Mouse (Mus musculus): ENCODE results near the gene Haus4. TPM values are rescaled to one million over a fixed set of nuclear protein-coding genes. Genes with fewer than 3 reads are reported as not detected.

The Haus4 gene
- 22.0 and 23.0 TPM in 2 replicates for polyA plus RNA-seq (2014; fragmentation: Nextera tagmentation; extraction: Ambion mirVana)

- H3K27ac ChIP-seq (ENCODE audit: low read depth, low read length), result peak within 1 kb of the TSS; percentile 52; the same call in 1 of the 2 replicates
Observed at GRCm38 (mm10) chr14:54553975-54554769, at the start of gene Haus4. TSS of gene Haus4 (minus strand) at chr14:54554616.

GRCm38 (mm10) chr14:54603686-54604085 lies 49.3 kb upstream of the Haus4 start:
- no peak for ATAC-seq (ENCODE audit: low read depth)
- H3K27ac ChIP-seq (ENCODE audit: low read depth, low read length), result peak overlapping the region; percentile 96
- H3K4me3 ChIP-seq (ENCODE audit: low read depth, low read length), result peak overlapping the region; percentile 56
- H3K36me3 ChIP-seq (ENCODE audit: control insufficient read depth, insufficient read depth, low read length), result no peaks in the 10 kb centered on the region
- WGBS, result 83% methylated on average over 8 of the region's 8 CpGs
- peak overlapping the region; percentile 48 for H3K4me2 ChIP-seq (ENCODE audit: low read depth, low read length)
- H3K9me3 ChIP-seq (ENCODE audit: control insufficient read depth, low read length), result no peaks in the 10 kb centered on the region
- no peak overlapping the region for H3K9ac ChIP-seq (replicated peaks; ENCODE audit: low read depth, low read length)
- H3K4me1 ChIP-seq (ENCODE audit: control insufficient read depth, insufficient read depth, low read length), result peaks cover 17% of the 10 kb centered on the region; the same call in 1 of the 2 replicates
- no peaks in the 10 kb centered on the region for H3K27me3 ChIP-seq (ENCODE audit: control insufficient read depth, insufficient read depth, low read length)

More at GRCm38 (mm10) chr14:54553975-54554769, at the start of gene Haus4:
- Histone ChIP-seq H3K9me3 (ENCODE audit: control insufficient read depth, low read length) (no peaks in the 10 kb centered on the region), H3K9ac (replicated peaks; ENCODE audit: low read depth, low read length) (peak within 1 kb of the TSS; percentile 68), H3K4me1 (ENCODE audit: control insufficient read depth, insufficient read depth, low read length) (peaks cover 7% of the 10 kb centered on the region; the same call in 1 of the 2 replicates), H3K27me3 (ENCODE audit: control insufficient read depth, insufficient read depth, low read length) (no peaks in the 10 kb centered on the region), H3K36me3 (ENCODE audit: control insufficient read depth, insufficient read depth, low read length) (no peaks in the 10 kb centered on the region), H3K4me3 (ENCODE audit: low read depth, low read length) (peak within 1 kb of the TSS; percentile 59), H3K4me2 (ENCODE audit: low read depth, low read length) (peak within 1 kb of the TSS; percentile 67)
- WGBS, result under 1% methylated on average over 75 of the region's 76 CpGs
- peak; percentile 94 for ATAC-seq (ENCODE audit: low read depth)

GRCm38 (mm10) chr14:54603038-54603654 lies 48.7 kb upstream of the Haus4 start:
- Histone ChIP-seq H3K4me3 (ENCODE audit: low read depth, low read length) (peak overlapping the region; percentile 56), H3K36me3 (ENCODE audit: control insufficient read depth, insufficient read depth, low read length) (no peaks in the 10 kb centered on the region), H3K27me3 (ENCODE audit: control insufficient read depth, insufficient read depth, low read length) (no peaks in the 10 kb centered on the region), H3K4me1 (ENCODE audit: control insufficient read depth, insufficient read depth, low read length) (peaks cover 17% of the 10 kb centered on the region; the same call in 1 of the 2 replicates), H3K27ac (ENCODE audit: low read depth, low read length) (peak overlapping the region; percentile 96), H3K9ac (replicated peaks; ENCODE audit: low read depth, low read length) (peak overlapping the region; percentile 73), H3K4me2 (ENCODE audit: low read depth, low read length) (peak overlapping the region; percentile 48), H3K9me3 (ENCODE audit: control insufficient read depth, low read length) (no peaks in the 10 kb centered on the region)
- peak; percentile 99 for ATAC-seq (ENCODE audit: low read depth)
- under 1% methylated on average over 46 of the region's 46 CpGs for WGBS

- Histone ChIP-seq H3K27ac (ENCODE audit: low read depth, low read length) (peak overlapping the region; percentile 96), H3K4me1 (ENCODE audit: control insufficient read depth, insufficient read depth, low read length) (peaks cover 17% of the 10 kb centered on the region; the same call in 1 of the 2 replicates), H3K36me3 (ENCODE audit: control insufficient read depth, insufficient read depth, low read length) (no peaks in the 10 kb centered on the region), H3K4me3 (ENCODE audit: low read depth, low read length) (peak overlapping the region; percentile 56), H3K27me3 (ENCODE audit: control insufficient read depth, insufficient read depth, low read length) (no peaks in the 10 kb centered on the region), H3K9ac (replicated peaks; ENCODE audit: low read depth, low read length) (peak overlapping the region; percentile 73), H3K4me2 (ENCODE audit: low read depth, low read length) (peak overlapping the region; percentile 48), H3K9me3 (ENCODE audit: control insufficient read depth, low read length) (no peaks in the 10 kb centered on the region)
- 29% methylated on average over 4 of the region's 4 CpGs for WGBS
- ATAC-seq (ENCODE audit: low read depth), result peak; percentile 26; the same call in 1 of the 2 replicates
Observed at GRCm38 (mm10) chr14:54602613-54603012, 48.2 kb upstream of the Haus4 start.

GRCm38 (mm10) chr14:54601601-54602000 lies 47.2 kb upstream of the Haus4 start:
- no peak overlapping the region for H3K27ac ChIP-seq (ENCODE audit: low read depth, low read length)
- no peak for ATAC-seq (ENCODE audit: low read depth)
- 85% methylated on average over 2 of the region's 2 CpGs for WGBS
- H3K4me3 ChIP-seq (ENCODE audit: low read depth, low read length), result no peak overlapping the region
- no peak overlapping the region for H3K4me2 ChIP-seq (ENCODE audit: low read depth, low read length)
- H3K4me1 ChIP-seq (ENCODE audit: control insufficient read depth, insufficient read depth, low read length), result peaks cover 17% of the 10 kb centered on the region; the same call in 1 of the 2 replicates
- H3K9ac ChIP-seq (replicated peaks; ENCODE audit: low read depth, low read length), result no peak overlapping the region
- H3K27me3 ChIP-seq (ENCODE audit: control insufficient read depth, insufficient read depth, low read length), result no peaks in the 10 kb centered on the region
- no peaks in the 10 kb centered on the region for H3K36me3 ChIP-seq (ENCODE audit: control insufficient read depth, insufficient read depth, low read length)
- H3K9me3 ChIP-seq (ENCODE audit: control insufficient read depth, low read length), result no peaks in the 10 kb centered on the region

GRCm38 (mm10) chr14:54597084-54597483 lies 42.7 kb upstream of the Haus4 start:
- Histone ChIP-seq H3K9ac (replicated peaks; ENCODE audit: low read depth, low read length) (no peak overlapping the region), H3K4me2 (ENCODE audit: low read depth, low read length) (no peak overlapping the region), H3K27me3 (ENCODE audit: control insufficient read depth, insufficient read depth, low read length) (no peaks in the 10 kb centered on the region), H3K36me3 (ENCODE audit: control insufficient read depth, insufficient read depth, low read length) (no peaks in the 10 kb centered on the region), H3K4me3 (ENCODE audit: low read depth, low read length) (no peak overlapping the region), H3K4me1 (ENCODE audit: control insufficient read depth, insufficient read depth, low read length) (peaks cover 8% of the 10 kb centered on the region; the same call in 1 of the 2 replicates), H3K9me3 (ENCODE audit: control insufficient read depth, low read length) (no peaks in the 10 kb centered on the region), H3K27ac (ENCODE audit: low read depth, low read length) (no peak overlapping the region)
- ATAC-seq (ENCODE audit: low read depth), result no peak
- WGBS, result 84% methylated on average over 7 of the region's 7 CpGs

GRCm38 (mm10) chr14:54594631-54595414 lies 40.4 kb upstream of the Haus4 start:
- Histone ChIP-seq H3K4me1 (ENCODE audit: control insufficient read depth, insufficient read depth, low read length) (peaks cover 8% of the 10 kb centered on the region; the same call in 1 of the 2 replicates), H3K9ac (replicated peaks; ENCODE audit: low read depth, low read length) (no peak overlapping the region), H3K36me3 (ENCODE audit: control insufficient read depth, insufficient read depth, low read length) (no peaks in the 10 kb centered on the region), H3K4me3 (ENCODE audit: low read depth, low read length) (no peak overlapping the region), H3K4me2 (ENCODE audit: low read depth, low read length) (no peak overlapping the region), H3K9me3 (ENCODE audit: control insufficient read depth, low read length) (no peaks in the 10 kb centered on the region), H3K27ac (ENCODE audit: low read depth, low read length) (no peak overlapping the region), H3K27me3 (ENCODE audit: control insufficient read depth, insufficient read depth, low read length) (no peaks in the 10 kb centered on the region)
- no peak for ATAC-seq (ENCODE audit: low read depth)
- whole genome bisulfite sequencing, result 69% methylated on average over 27 of the region's 28 CpGs

GRCm38 (mm10) chr14:54594055-54594454 lies 39.6 kb upstream of the Haus4 start:
- H3K27ac ChIP-seq (ENCODE audit: low read depth, low read length), result no peak overlapping the region
- H3K4me2 ChIP-seq (ENCODE audit: low read depth, low read length), result no peak overlapping the region
- H3K4me3 ChIP-seq (ENCODE audit: low read depth, low read length), result no peak overlapping the region
- no peaks in the 10 kb centered on the region for H3K27me3 ChIP-seq (ENCODE audit: control insufficient read depth, insufficient read depth, low read length)
- no peaks in the 10 kb centered on the region for H3K9me3 ChIP-seq (ENCODE audit: control insufficient read depth, low read length)
- H3K36me3 ChIP-seq (ENCODE audit: control insufficient read depth, insufficient read depth, low read length), result no peaks in the 10 kb centered on the region
- no peak overlapping the region for H3K9ac ChIP-seq (replicated peaks; ENCODE audit: low read depth, low read length)
- H3K4me1 ChIP-seq (ENCODE audit: control insufficient read depth, insufficient read depth, low read length), result peaks cover 8% of the 10 kb centered on the region; the same call in 1 of the 2 replicates
- ATAC-seq (ENCODE audit: low read depth), result no peak
- 94% methylated on average over 3 of the region's 3 CpGs for WGBS
